Mouse (Mus musculus) testis, adult 2 months (tissue): ENCODE results near the gene Prtg. TPM values are rescaled to one million over a fixed set of nuclear protein-coding genes. Genes with fewer than 3 reads are reported as not detected.

Source experiments
- H3K27ac ChIP-seq: fragments of 200-500 bp; 2 replicates; pipeline ENCODE4 v1.5.1; 2012; ENCODE audit warnings: low read depth, low read length; ENCODE audit not compliant: control insufficient read depth, insufficient read depth
- H3K27me3 ChIP-seq: fragments of 200-500 bp; 2 replicates; pipeline ENCODE4 v1.6.1; 2012; ENCODE audit warnings: mild to moderate bottlenecking, low read length, moderate library complexity; ENCODE audit not compliant: control insufficient read depth, insufficient read depth
- H3K36me3 ChIP-seq: fragments of 200-500 bp; 2 replicates; pipeline ENCODE4 v1.6.1; 2012; ENCODE audit warnings: mild to moderate bottlenecking, low read length; ENCODE audit not compliant: control insufficient read depth, insufficient read depth
- H3K4me1 ChIP-seq: fragments of 200-500 bp; 2 replicates; pipeline ENCODE4 v1.6.1; 2012; ENCODE audit warnings: low read length; ENCODE audit not compliant: control insufficient read depth, insufficient read depth
- H3K4me3 ChIP-seq: fragments of 200-500 bp; 2 replicates; pipeline ENCODE4 v1.5.1; 2012; ENCODE audit warnings: low read depth, mild to moderate bottlenecking, low read length, moderate library complexity, mixed read lengths; ENCODE audit not compliant: control insufficient read depth
- CTCF ChIP-seq: fragments of 200-500 bp; IDR thresholded peaks from 2 replicates; pipeline ENCODE4 v1.5.1; 2012; ENCODE audit warnings: low read depth, mild to moderate bottlenecking, inconsistent platforms, low read length, moderate library complexity; ENCODE audit not compliant: control insufficient read depth, insufficient read depth, insufficient replicate concordance
- POLR2A ChIP-seq: fragments of 200-500 bp; IDR thresholded peaks from 2 replicates; pipeline ENCODE4 v1.6.1; 2012; ENCODE audit warnings: low read depth, mild to moderate bottlenecking, inconsistent platforms, low read length, moderate library complexity; ENCODE audit not compliant: control insufficient read depth
- polyA plus RNA-seq: library from polyadenylated mRNA; depleted of rRNA; stranded (reverse); fragments of >200 nt; gene quantifications from 2 replicates; pipeline ENCODE4 v1.2.3, GENCODE M21; 2012; rRNA removed

Gene Prtg
- polyA plus RNA-seq, 1 experiment: 0.32 TPM

DNA sequence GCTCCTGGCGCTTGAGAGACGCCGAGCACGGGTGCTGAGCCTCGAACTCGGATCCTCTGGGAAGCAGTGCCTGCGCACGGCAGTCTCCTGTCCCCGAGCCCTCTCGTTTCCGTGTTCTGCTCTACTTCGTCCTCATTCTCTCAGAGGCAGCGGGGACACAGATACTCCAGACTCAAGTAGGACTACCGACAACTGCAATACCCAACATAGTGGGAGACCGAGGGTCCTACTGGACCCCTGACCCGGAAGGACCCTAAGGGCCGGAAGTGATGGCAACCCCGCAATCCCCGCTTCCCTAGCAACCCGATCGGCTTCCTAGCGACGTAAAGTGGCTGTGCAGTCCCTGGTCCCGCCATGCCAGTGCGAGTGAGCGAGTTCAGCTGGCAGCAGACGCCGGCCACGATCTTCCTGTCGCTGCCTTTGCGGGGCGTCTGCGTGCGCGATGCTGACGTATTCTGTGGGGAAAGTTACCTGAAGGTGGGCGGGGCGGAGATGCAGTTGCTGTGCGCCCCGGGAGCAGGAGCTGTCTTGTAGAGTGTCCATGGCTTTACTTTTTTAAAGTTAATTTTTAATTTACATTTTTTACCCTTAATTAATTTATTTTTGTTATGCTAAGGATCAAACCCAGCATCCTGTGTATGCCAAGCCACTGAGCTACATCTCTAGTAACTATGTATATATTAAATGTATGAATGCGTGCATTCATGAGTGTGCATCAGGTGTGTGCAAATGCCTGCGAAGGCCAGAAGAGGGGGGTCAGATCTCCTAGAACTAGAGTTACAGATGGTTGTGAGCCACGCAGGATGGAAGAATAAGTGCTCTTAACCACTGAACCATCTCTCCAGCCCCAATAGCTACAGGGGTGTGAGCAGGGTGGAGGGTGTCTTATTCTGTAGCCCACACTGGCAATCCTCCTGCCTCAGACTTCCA lies 152.1 kb downstream of the Prtg start, which contains the start of the genes Dyx1c1 and Gm44503:
Dyx1c1 (plus strand) TSS at position 265 of the 930 bp plus-strand sequence.
Gm44503 (plus strand) TSS at position 332 of the 930 bp plus-strand sequence.
- H3K4me1 ChIP-seq: peaks cover 5% of the 10 kb centered on the region; the same call in 1 of the 2 replicates
- peaks cover 1% of the 10 kb centered on the region; the same call in 1 of the 2 replicates for H3K36me3 ChIP-seq
- TF ChIP-seq POLR2A (peak; percentile 89), CTCF (no peak)
- H3K27me3 ChIP-seq: no peaks in the 10 kb centered on the region
- H3K4me3 ChIP-seq: peak within 1 kb of the TSS; percentile 97
- H3K27ac ChIP-seq: peak within 1 kb of the TSS; percentile 78

DNA sequence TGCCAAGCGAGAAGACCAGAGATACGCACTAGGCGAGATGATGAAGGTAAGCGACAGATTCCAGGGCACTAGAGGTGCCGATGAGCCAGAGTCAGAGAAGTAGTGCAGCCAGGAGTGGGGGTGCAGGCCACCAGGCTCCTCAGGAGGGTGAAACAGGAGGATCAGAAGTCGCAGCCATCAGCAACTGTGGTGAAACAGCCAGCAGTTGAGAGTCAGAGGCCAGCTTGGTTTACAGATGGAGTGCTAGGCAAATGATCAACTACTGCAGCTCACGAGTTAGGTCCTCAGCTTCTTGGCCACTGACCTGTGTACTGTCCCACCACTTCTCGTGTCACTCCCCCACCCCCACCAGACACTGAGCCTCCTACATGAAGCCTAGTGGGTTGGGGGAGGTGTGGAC lies 154.7 kb downstream of the Prtg start:
- H3K27ac ChIP-seq: no peak overlapping the region
- H3K36me3 ChIP-seq: peaks cover 1% of the 10 kb centered on the region
- TF ChIP-seq POLR2A (no peak), CTCF (no peak)
- H3K4me1 ChIP-seq: peaks cover 5% of the 10 kb centered on the region; the same call in 1 of the 2 replicates
- no peaks in the 10 kb centered on the region for H3K27me3 ChIP-seq
- no peak overlapping the region for H3K4me3 ChIP-seq

DNA sequence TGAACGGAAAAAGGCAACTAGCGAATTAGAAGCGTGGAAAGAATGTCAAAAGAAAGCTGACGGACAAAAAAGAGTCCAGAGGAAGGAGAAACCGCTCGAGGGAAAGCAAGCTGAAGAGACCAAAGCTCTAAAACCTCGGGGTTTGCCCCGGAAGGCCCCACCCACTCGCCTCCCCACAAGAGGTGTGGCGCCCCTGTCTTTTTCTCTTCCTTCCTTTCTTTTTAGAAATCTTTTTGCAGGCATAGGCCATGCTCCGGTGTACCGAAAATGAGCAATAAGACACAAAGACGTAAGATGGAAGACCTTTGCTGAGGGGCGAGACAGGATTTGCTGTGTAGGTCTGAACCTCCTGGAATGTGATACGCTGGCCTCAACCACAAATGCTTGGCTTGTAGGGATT lies 155.3 kb downstream of the Prtg start:
- Histone ChIP-seq H3K36me3 (peaks cover 1% of the 10 kb centered on the region), H3K27me3 (no peaks in the 10 kb centered on the region), H3K4me3 (no peak overlapping the region), H3K27ac (no peak overlapping the region), H3K4me1 (peaks cover 5% of the 10 kb centered on the region; the same call in 1 of the 2 replicates)
- TF ChIP-seq POLR2A (no peak), CTCF (no peak)

Other genes with a start within 250 kb of the Prtg start
- 23.1 and 26.9 TPM in 2 replicates for gene Nedd4, start 144.5 kb upstream of the Prtg start, polyA plus RNA-seq
- gene Pygo1, start 118.8 kb downstream of the Prtg start, polyA plus RNA-seq: 0.32 and 0.52 TPM in 2 replicates
- gene Dyx1c1, start 151.9 kb downstream of the Prtg start, polyA plus RNA-seq: 13.2 and 13.5 TPM in 2 replicates
- gene Gm44503, start 152.0 kb downstream of the Prtg start, polyA plus RNA-seq: not detected in 2 replicates
- gene Ccpg1os, start 178.5 kb downstream of the Prtg start, polyA plus RNA-seq: 250 and 293 TPM in 2 replicates
- 30.0 and 38.9 TPM in 2 replicates for gene Ccpg1, start 178.6 kb downstream of the Prtg start, polyA plus RNA-seq
- 4.9 and 5.1 TPM in 2 replicates for gene Pigb, start 233.5 kb downstream of the Prtg start, polyA plus RNA-seq
- 13.1 and 14.8 TPM in 2 replicates for gene Rab27a, start 238.0 kb downstream of the Prtg start, polyA plus RNA-seq